Mouse (Mus musculus): ENCODE data around the gene Gapdhs. TPM values are rescaled to one million over a fixed set of nuclear protein-coding genes. Genes with fewer than 3 reads are reported as not detected.

The Gapdhs gene
- polyA plus RNA-seq, 1 experiment from 2014 or later, result not detected

Other genes starting within 250 kb of the Gapdhs start
- 10.7 and 11.9 TPM in 2 replicates for gene Arhgap33, start 208.6 kb downstream of the Gapdhs start, polyA plus RNA-seq (2014; fragmentation: Nextera tagmentation; extraction: Ambion mirVana)
- gene Hspb6, start 191.5 kb downstream of the Gapdhs start, polyA plus RNA-seq (2014; fragmentation: Nextera tagmentation; extraction: Ambion mirVana), result 45.0 and 48.5 TPM in 2 replicates
- gene Proser3, start 191.4 kb downstream of the Gapdhs start, polyA plus RNA-seq (2014; fragmentation: Nextera tagmentation; extraction: Ambion mirVana), result 15.2 and 15.7 TPM in 2 replicates
- 36.9 and 38.5 TPM in 2 replicates for gene Lin37, start 183.8 kb downstream of the Gapdhs start, polyA plus RNA-seq (2014; fragmentation: Nextera tagmentation; extraction: Ambion mirVana)
- gene U2af1l4, start 180.4 kb downstream of the Gapdhs start, polyA plus RNA-seq (2014; fragmentation: Nextera tagmentation; extraction: Ambion mirVana), result 92.3 and 94.5 TPM in 2 replicates
- 7.7 and 9.1 TPM in 2 replicates for gene Gm49396, start 180.3 kb downstream of the Gapdhs start, polyA plus RNA-seq (2014; fragmentation: Nextera tagmentation; extraction: Ambion mirVana)
- 119 and 125 TPM in 2 replicates for gene Psenen, start 180.1 kb downstream of the Gapdhs start, polyA plus RNA-seq (2014; fragmentation: Nextera tagmentation; extraction: Ambion mirVana)
- gene Igflr1, start 178.3 kb downstream of the Gapdhs start, polyA plus RNA-seq (2014; fragmentation: Nextera tagmentation; extraction: Ambion mirVana), result 3.3 and 3.5 TPM in 2 replicates
- 12.8 and 13.0 TPM in 2 replicates for gene Kmt2b, start 155.0 kb downstream of the Gapdhs start, polyA plus RNA-seq (2014; fragmentation: Nextera tagmentation; extraction: Ambion mirVana)
- gene Zbtb32, start 144.8 kb downstream of the Gapdhs start, polyA plus RNA-seq (2014; fragmentation: Nextera tagmentation; extraction: Ambion mirVana), result 0.81 and 0.83 TPM in 2 replicates
- gene Upk1a, start 130.8 kb downstream of the Gapdhs start, polyA plus RNA-seq (2014; fragmentation: Nextera tagmentation; extraction: Ambion mirVana), result 12.1 and 15.3 TPM in 2 replicates
- gene Cox6b1, start 117.5 kb downstream of the Gapdhs start, polyA plus RNA-seq (2014; fragmentation: Nextera tagmentation; extraction: Ambion mirVana), result 1,084 and 1,229 TPM in 2 replicates
- not detected in 2 replicates for gene Etv2, start 107.8 kb downstream of the Gapdhs start, polyA plus RNA-seq (2014; fragmentation: Nextera tagmentation; extraction: Ambion mirVana)
- gene Rbm42, start 93.4 kb downstream of the Gapdhs start, polyA plus RNA-seq (2014; fragmentation: Nextera tagmentation; extraction: Ambion mirVana), result 96.4 and 101 TPM in 2 replicates
- gene Haus5, start 78.7 kb downstream of the Gapdhs start, polyA plus RNA-seq (2014; fragmentation: Nextera tagmentation; extraction: Ambion mirVana), result 48.7 and 49.5 TPM in 2 replicates
- not detected in 2 replicates for gene Pmis2, start 72.1 kb downstream of the Gapdhs start, polyA plus RNA-seq (2014; fragmentation: Nextera tagmentation; extraction: Ambion mirVana)
- gene 2200002J24Rik, start 44.8 kb downstream of the Gapdhs start, polyA plus RNA-seq (2014; fragmentation: Nextera tagmentation; extraction: Ambion mirVana), result 1.4 TPM in 2 replicates
- 1.0 and 2.2 TPM in 2 replicates for gene Atp4a, start 31.5 kb downstream of the Gapdhs start, polyA plus RNA-seq (2014; fragmentation: Nextera tagmentation; extraction: Ambion mirVana)
- gene Tmem147, start 14.1 kb downstream of the Gapdhs start, polyA plus RNA-seq (2014; fragmentation: Nextera tagmentation; extraction: Ambion mirVana), result 213 and 238 TPM in 2 replicates
- gene Sbsn, start 7.8 kb upstream of the Gapdhs start, polyA plus RNA-seq (2014; fragmentation: Nextera tagmentation; extraction: Ambion mirVana), result 1.5 and 2.7 TPM in 2 replicates
- gene Dmkn, start 20.1 kb upstream of the Gapdhs start, polyA plus RNA-seq (2014; fragmentation: Nextera tagmentation; extraction: Ambion mirVana), result 0.61 and 1.3 TPM in 2 replicates
- 0.80 and 0.86 TPM in 2 replicates for gene Krtdap, start 44.2 kb upstream of the Gapdhs start, polyA plus RNA-seq (2014; fragmentation: Nextera tagmentation; extraction: Ambion mirVana)
- gene Ffar2, start 80.1 kb upstream of the Gapdhs start, polyA plus RNA-seq (2014; fragmentation: Nextera tagmentation; extraction: Ambion mirVana), result 2.4 and 5.9 TPM in 2 replicates
- 0.32 and 0.39 TPM in 2 replicates for gene Ffar3, start 112.5 kb upstream of the Gapdhs start, polyA plus RNA-seq (2014; fragmentation: Nextera tagmentation; extraction: Ambion mirVana)
- gene Ffar1, start 117.9 kb upstream of the Gapdhs start, polyA plus RNA-seq (2014; fragmentation: Nextera tagmentation; extraction: Ambion mirVana), result 0.14 TPM in 1 of 2 replicates, not detected in the other
- 0.12 TPM in 1 of 2 replicates, not detected in the other for gene Cd22, start 136.7 kb upstream of the Gapdhs start, polyA plus RNA-seq (2014; fragmentation: Nextera tagmentation; extraction: Ambion mirVana)
- gene Mag, start 171.2 kb upstream of the Gapdhs start, polyA plus RNA-seq (2014; fragmentation: Nextera tagmentation; extraction: Ambion mirVana), result 0.22 and 0.35 TPM in 2 replicates
- gene Hamp2, start 181.0 kb upstream of the Gapdhs start, polyA plus RNA-seq (2014; fragmentation: Nextera tagmentation; extraction: Ambion mirVana), result not detected in 2 replicates
- gene Hamp, start 200.4 kb upstream of the Gapdhs start, polyA plus RNA-seq (2014; fragmentation: Nextera tagmentation; extraction: Ambion mirVana), result not detected in 2 replicates
- gene Usf2, start 213.1 kb upstream of the Gapdhs start, polyA plus RNA-seq (2014; fragmentation: Nextera tagmentation; extraction: Ambion mirVana), result 22.3 and 22.7 TPM in 2 replicates
- 123 and 135 TPM in 2 replicates for gene Lsr, start 229.8 kb upstream of the Gapdhs start, polyA plus RNA-seq (2014; fragmentation: Nextera tagmentation; extraction: Ambion mirVana)
- gene Fam187b, start 230.1 kb upstream of the Gapdhs start, polyA plus RNA-seq (2014; fragmentation: Nextera tagmentation; extraction: Ambion mirVana), result 7.1 and 9.4 TPM in 2 replicates

All from intestine, embryonic 14.5 days (tissue).